Mouse (Mus musculus) midbrain, embryonic 12.5 days (tissue): ENCODE data around the gene 4933428G20Rik. TPM values are rescaled to one million over a fixed set of nuclear protein-coding genes. Genes with fewer than 3 reads are reported as not detected.

Experiments
- ATAC-seq: fragments of 200-750 bp; cut with Nextera tagmentation; 2 replicates; pipeline ENCODE4 v1.8.0; 2017; ENCODE audit warnings: low read depth, moderate TSS enrichment, moderate library complexity; ENCODE audit not compliant: low FRiP score
- H3K27ac ChIP-seq: fragments of 300-500 bp; sonication (generic); replicated peaks from 2 replicates; pipeline ENCODE4 v1.5.1; 2016; ENCODE audit warnings: mild to moderate bottlenecking
- H3K27me3 ChIP-seq: fragments of 300-500 bp; sonication (generic); 2 replicates; pipeline ENCODE4 v1.6.1; 2016; ENCODE audit warnings: mild to moderate bottlenecking
- H3K36me3 ChIP-seq: fragments of 300-500 bp; sonication (generic); 2 replicates; pipeline ENCODE4 v1.6.1; 2016
- H3K4me1 ChIP-seq: fragments of 300-500 bp; sonication (generic); 2 replicates; pipeline ENCODE4 v1.6.1; 2016
- H3K4me2 ChIP-seq: fragments of 300-500 bp; sonication (generic); replicated peaks from 2 replicates; pipeline ENCODE4 v1.6.1; 2016; ENCODE audit warnings: mild to moderate bottlenecking, moderate library complexity
- H3K4me3 ChIP-seq: fragments of 300-500 bp; sonication (generic); 2 replicates; pipeline ENCODE4 v1.5.1; 2016; ENCODE audit warnings: mild to moderate bottlenecking
- H3K9ac ChIP-seq: fragments of 300-500 bp; sonication (generic); replicated peaks from 2 replicates; pipeline ENCODE4 v1.6.1; 2016; ENCODE audit warnings: mild to moderate bottlenecking, moderate library complexity
- H3K9me3 ChIP-seq: fragments of 300-500 bp; sonication (generic); 2 replicates; pipeline ENCODE4 v1.6.1; 2016; ENCODE audit warnings: mild to moderate bottlenecking
- WGBS: fragments of 180-500 bp; shearing (Covaris S2); methylation state at CpG from one replicate; pipeline ENCODE4 v1.1.7; 2016; 5-methylcytosine and 5-hydroxymethylcytosine counted together
- polyA plus RNA-seq: library from polyadenylated mRNA; unstranded; fragments of >200 nt; fragmentation: Nextera tagmentation; extraction: Ambion mirVana; gene quantifications from 2 replicates; pipeline ENCODE4 v1.2.1, GENCODE M21; 2016

4933428G20Rik gene
- polyA plus RNA-seq, 1 experiment from 2014 or later = 0.84 TPM

DNA sequence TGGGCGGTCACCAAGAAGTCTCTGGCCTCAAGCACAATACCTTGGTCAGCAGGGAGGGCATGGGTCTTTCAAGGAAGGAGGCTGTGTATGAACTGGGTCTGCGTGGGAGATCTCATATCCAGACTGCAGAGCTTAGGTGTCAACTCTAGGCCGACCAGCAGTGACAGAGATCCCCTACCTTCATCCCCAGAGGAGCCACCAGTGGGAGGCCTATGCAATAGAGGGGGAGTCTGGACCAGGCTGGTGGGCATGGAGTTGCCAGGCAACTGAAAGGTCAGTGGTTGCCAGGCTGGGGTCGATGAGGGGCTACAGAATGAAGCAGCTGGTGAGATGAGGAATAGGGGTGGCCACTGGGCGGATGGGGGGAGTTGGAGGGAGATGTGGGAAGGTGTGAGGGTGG lies 39.5 kb upstream of the 4933428G20Rik start:
- peaks cover 56% of the 10 kb centered on the region for H3K4me1 ChIP-seq
- ATAC-seq = no peak
- no peak overlapping the region for H3K27ac ChIP-seq
- H3K36me3 ChIP-seq = peaks cover 4% of the 10 kb centered on the region; the same call in 1 of the 2 replicates
- no peak overlapping the region for H3K4me2 ChIP-seq
- peaks cover 76% of the 10 kb centered on the region for H3K27me3 ChIP-seq
- H3K9me3 ChIP-seq = no peaks in the 10 kb centered on the region
- no peak overlapping the region for H3K9ac ChIP-seq
- 46% methylated on average over 5 of the region's 5 CpGs for WGBS
- H3K4me3 ChIP-seq = no peak overlapping the region

DNA sequence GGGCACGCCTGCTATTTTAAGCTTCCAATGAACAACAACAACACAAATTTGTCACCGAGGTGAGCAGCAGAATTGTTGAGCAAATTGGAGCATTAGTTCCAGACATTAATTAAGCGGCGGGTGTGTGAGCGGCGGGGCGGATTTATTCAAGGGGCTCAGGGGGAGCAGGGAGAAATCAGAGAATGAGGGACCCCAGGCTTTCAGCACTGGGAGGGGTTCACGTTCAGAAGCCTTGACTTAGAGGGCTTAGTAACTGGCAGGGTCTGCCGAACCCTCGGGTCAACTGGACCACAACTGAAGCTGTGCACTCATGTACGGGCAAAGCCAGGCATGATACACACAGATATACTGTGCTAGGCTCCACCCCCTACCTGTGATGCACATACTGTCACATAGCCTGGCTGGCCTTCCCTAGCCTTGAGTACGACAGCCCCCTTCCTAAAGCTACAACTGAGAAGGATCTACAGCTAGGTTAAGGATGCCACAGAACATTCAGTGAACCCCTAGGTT lies 37.5 kb upstream of the 4933428G20Rik start:
- Histone ChIP-seq H3K9ac (peak overlapping the region; percentile 46; the same call in 1 of the 2 replicates), H3K4me1 (peaks cover 62% of the 10 kb centered on the region), H3K36me3 (peaks cover 5% of the 10 kb centered on the region; the same call in 1 of the 2 replicates), H3K27ac (no peak overlapping the region), H3K9me3 (no peaks in the 10 kb centered on the region), H3K4me2 (peak overlapping the region; percentile 55), H3K4me3 (peak overlapping the region; percentile 35; the same call in 1 of the 2 replicates), H3K27me3 (peaks cover 81% of the 10 kb centered on the region)
- no peak for ATAC-seq
- WGBS = 21% methylated on average over 12 of the region's 12 CpGs

GRCm38 (mm10) chr11:97536835-97537579 lies 36.9 kb upstream of the 4933428G20Rik start:
- WGBS = 1% methylated on average over 36 of the region's 36 CpGs
- Histone ChIP-seq H3K4me3 (peak overlapping the region; percentile 35), H3K27ac (no peak overlapping the region), H3K9me3 (no peaks in the 10 kb centered on the region), H3K27me3 (peaks cover 82% of the 10 kb centered on the region), H3K9ac (peak overlapping the region; percentile 46), H3K4me1 (peaks cover 63% of the 10 kb centered on the region), H3K36me3 (peaks cover 5% of the 10 kb centered on the region; the same call in 1 of the 2 replicates), H3K4me2 (peak overlapping the region; percentile 55)
- peak; percentile 54; the same call in 1 of the 2 replicates for ATAC-seq

DNA sequence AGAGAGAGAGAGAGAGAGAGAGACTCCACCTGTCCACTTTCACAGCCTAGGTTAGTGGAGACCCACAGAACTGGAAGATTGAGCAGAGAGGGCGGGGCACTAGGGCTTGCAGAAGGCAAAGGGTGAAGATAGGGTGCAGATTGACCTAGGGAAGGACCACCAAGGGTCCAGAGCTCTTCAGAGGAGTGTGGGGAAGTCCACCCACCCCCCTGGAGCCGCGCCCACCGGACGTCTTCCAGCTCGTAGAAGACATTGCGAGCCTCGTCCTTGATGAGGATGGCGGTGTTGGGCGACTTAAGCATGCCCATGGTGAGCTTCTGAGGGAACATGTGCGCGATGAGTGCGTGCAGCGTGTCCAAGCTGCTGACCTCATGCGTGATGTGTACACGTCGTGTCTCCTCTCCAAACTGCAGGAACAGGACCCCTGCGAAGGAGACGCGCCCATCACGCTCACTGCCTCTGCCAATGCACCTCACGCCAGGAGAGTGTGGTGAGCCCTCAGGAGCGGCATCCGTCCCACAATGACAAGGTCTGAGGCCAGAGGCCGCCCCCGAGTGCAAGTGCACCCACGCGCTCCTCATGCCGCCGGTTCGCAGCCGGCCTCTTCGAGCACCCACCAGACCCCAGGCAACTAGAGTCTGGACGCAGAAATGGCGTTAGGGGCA lies 36.1 kb upstream of the 4933428G20Rik start:
- H3K4me2 ChIP-seq = peak overlapping the region; percentile 55
- H3K4me1 ChIP-seq = peaks cover 70% of the 10 kb centered on the region

DNA sequence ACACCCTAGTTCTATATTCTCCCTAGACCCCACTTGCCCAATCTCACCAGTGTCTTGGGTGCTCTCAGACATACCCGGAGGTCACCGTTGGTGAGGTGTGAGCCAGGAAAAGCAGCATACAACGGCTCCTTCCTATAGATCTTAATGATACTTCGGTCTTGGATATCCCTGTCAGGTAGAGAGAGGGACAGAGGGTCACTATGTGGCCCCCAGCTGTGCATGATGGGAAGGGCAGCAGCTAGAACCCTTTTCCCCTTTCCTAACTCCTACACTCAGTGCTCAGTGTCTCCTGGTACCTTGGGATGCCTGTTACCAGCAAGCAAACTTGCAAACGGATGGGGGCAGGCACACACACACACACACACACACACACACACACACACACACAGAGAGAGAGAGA lies 35.5 kb upstream of the 4933428G20Rik start:
- Histone ChIP-seq H3K4me2 (no peak overlapping the region), H3K9ac (no peak overlapping the region), H3K27me3 (peaks cover 76% of the 10 kb centered on the region), H3K4me3 (no peak overlapping the region), H3K27ac (no peak overlapping the region), H3K9me3 (no peaks in the 10 kb centered on the region), H3K36me3 (peaks cover 5% of the 10 kb centered on the region; the same call in 1 of the 2 replicates), H3K4me1 (peaks cover 66% of the 10 kb centered on the region)
- WGBS = 45% methylated on average over 5 of the region's 5 CpGs
- no peak for ATAC-seq

More for the DNA sequence above, 36.1 kb upstream of the 4933428G20Rik start:
- WGBS = 16% methylated on average over 35 of the region's 35 CpGs
- no peak overlapping the region for H3K9ac ChIP-seq
- peaks cover 77% of the 10 kb centered on the region for H3K27me3 ChIP-seq
- H3K27ac ChIP-seq = no peak overlapping the region
- ATAC-seq = no peak
- no peaks in the 10 kb centered on the region for H3K9me3 ChIP-seq
- peak overlapping the region; percentile 35; the same call in 1 of the 2 replicates for H3K4me3 ChIP-seq
- H3K36me3 ChIP-seq = peaks cover 5% of the 10 kb centered on the region; the same call in 1 of the 2 replicates

DNA sequence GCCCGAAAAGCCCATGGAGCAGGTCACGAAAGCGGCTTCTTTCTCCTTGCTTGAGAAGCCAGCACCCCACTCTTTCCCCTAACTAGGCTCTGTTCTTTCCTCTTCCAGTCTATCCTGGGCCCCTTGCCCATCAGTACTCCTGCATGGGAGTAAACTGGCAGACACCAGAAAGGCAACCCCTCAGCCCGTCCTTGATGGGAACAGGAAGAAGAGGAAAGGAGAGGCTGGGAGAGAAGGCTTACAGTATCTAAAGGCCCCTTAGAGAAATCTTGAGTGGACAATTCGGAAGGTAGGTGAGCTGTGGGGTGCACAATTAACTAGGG lies 35.1 kb upstream of the 4933428G20Rik start:
- ATAC-seq = no peak
- H3K4me3 ChIP-seq = peak overlapping the region; percentile 21; the same call in 1 of the 2 replicates
- H3K36me3 ChIP-seq = peaks cover 8% of the 10 kb centered on the region; the same call in 1 of the 2 replicates
- H3K27me3 ChIP-seq = peaks cover 80% of the 10 kb centered on the region
- no peaks in the 10 kb centered on the region for H3K9me3 ChIP-seq
- no peak overlapping the region for H3K27ac ChIP-seq
- 22% methylated on average over 5 of the region's 5 CpGs for WGBS
- H3K4me2 ChIP-seq = no peak overlapping the region
- H3K9ac ChIP-seq = no peak overlapping the region
- peaks cover 62% of the 10 kb centered on the region for H3K4me1 ChIP-seq

- Histone ChIP-seq H3K36me3 (peaks cover 9% of the 10 kb centered on the region), H3K9ac (peak overlapping the region; percentile 29; the same call in 1 of the 2 replicates), H3K4me3 (peak overlapping the region; percentile 21), H3K4me2 (peak overlapping the region; percentile 38), H3K27me3 (peaks cover 81% of the 10 kb centered on the region), H3K9me3 (no peaks in the 10 kb centered on the region), H3K27ac (no peak overlapping the region), H3K4me1 (peaks cover 56% of the 10 kb centered on the region)
- WGBS = 5% methylated on average over 94 of the region's 95 CpGs
- no peak for ATAC-seq
Measured at GRCm38 (mm10) chr11:97534442-97535307, 34.5 kb upstream of the 4933428G20Rik start.

DNA sequence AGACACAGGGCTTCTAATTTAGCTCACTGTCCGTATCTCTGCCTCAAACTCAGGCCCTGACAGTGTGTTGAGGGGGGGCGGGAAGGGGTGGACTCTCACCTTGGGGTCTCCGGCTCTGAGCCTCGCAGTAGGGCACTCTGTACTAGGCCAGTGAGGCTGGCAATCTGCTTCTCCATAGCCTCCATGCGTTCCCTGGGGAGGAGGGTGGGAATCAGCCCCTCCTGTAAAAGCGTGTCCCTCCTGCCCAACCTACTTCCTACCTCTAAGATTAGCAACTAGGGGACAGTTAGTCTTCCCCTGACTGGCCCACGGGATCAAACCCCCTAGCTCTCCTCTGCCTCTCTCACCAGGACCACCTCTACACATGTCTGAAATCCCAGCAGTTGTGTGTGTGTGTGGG lies 33.5 kb upstream of the 4933428G20Rik start:
- Histone ChIP-seq H3K27ac (no peak overlapping the region), H3K4me3 (no peak overlapping the region), H3K9me3 (no peaks in the 10 kb centered on the region), H3K36me3 (peaks cover 9% of the 10 kb centered on the region), H3K4me1 (peaks cover 53% of the 10 kb centered on the region), H3K4me2 (no peak overlapping the region), H3K9ac (no peak overlapping the region), H3K27me3 (peaks cover 74% of the 10 kb centered on the region)
- WGBS = 27% methylated on average over 7 of the region's 7 CpGs
- no peak for ATAC-seq

- no peaks in the 10 kb centered on the region for H3K9me3 ChIP-seq
- WGBS = 12% methylated on average over 17 of the region's 20 CpGs
- peak overlapping the region; percentile 63 for H3K4me2 ChIP-seq
- H3K27ac ChIP-seq = no peak overlapping the region
- H3K4me1 ChIP-seq = peaks cover 53% of the 10 kb centered on the region
- H3K9ac ChIP-seq = no peak overlapping the region
- no peak overlapping the region for H3K4me3 ChIP-seq
- H3K27me3 ChIP-seq = peaks cover 69% of the 10 kb centered on the region
- H3K36me3 ChIP-seq = peaks cover 9% of the 10 kb centered on the region
- peak; percentile 53 for ATAC-seq
Measured at GRCm38 (mm10) chr11:97532950-97533582, 32.9 kb upstream of the 4933428G20Rik start.

- H3K4me3 ChIP-seq = no peak overlapping the region; the same call in 1 of the 2 replicates
- H3K9ac ChIP-seq = peak overlapping the region; percentile 38; the same call in 1 of the 2 replicates
- H3K4me2 ChIP-seq = peak overlapping the region; percentile 63
- H3K27ac ChIP-seq = no peak overlapping the region
- ATAC-seq = no peak
- H3K27me3 ChIP-seq = peaks cover 62% of the 10 kb centered on the region
- 23% methylated on average over 8 of the region's 8 CpGs for WGBS
- peaks cover 47% of the 10 kb centered on the region for H3K4me1 ChIP-seq
- H3K9me3 ChIP-seq = no peaks in the 10 kb centered on the region
- H3K36me3 ChIP-seq = peaks cover 9% of the 10 kb centered on the region
Measured at GRCm38 (mm10) chr11:97532354-97532753, 32.2 kb upstream of the 4933428G20Rik start.
